Mouse (Mus musculus) hindbrain, postnatal 0 days (tissue): ENCODE results near the gene Nfrkb. TPM values are rescaled to one million over a fixed set of nuclear protein-coding genes. Genes with fewer than 3 reads are reported as not detected.

Experiments used
- ATAC-seq: fragments of 200-750 bp; cut with Nextera tagmentation; 2 replicates; pipeline ENCODE4 v1.8.0; 2017; ENCODE audit warnings: mild to moderate bottlenecking, moderate TSS enrichment, moderate library complexity
- DNase-seq: peaks from one replicate; pipeline ENCODE4 v3.0.0-alpha.2; 2015; ENCODE audit warnings: low spot score
- H3K27ac ChIP-seq: fragments of 300-500 bp; sonication (generic); 2 replicates; pipeline ENCODE4 v1.5.1; 2014; ENCODE audit warnings: mild to moderate bottlenecking
- H3K27me3 ChIP-seq: fragments of 300-500 bp; sonication (generic); 2 replicates; pipeline ENCODE4 v1.6.1; 2014; ENCODE audit warnings: low read length, mixed read lengths; ENCODE audit not compliant: insufficient read depth
- H3K36me3 ChIP-seq: fragments of 300-500 bp; sonication (generic); 2 replicates; pipeline ENCODE4 v1.6.1; 2014; ENCODE audit warnings: low read length, mixed read lengths; ENCODE audit not compliant: insufficient read depth
- H3K4me1 ChIP-seq: fragments of 300-500 bp; sonication (generic); 2 replicates; pipeline ENCODE4 v1.6.1; 2014; ENCODE audit warnings: antibody characterized with exemption, low read length, mixed read lengths; ENCODE audit not compliant: insufficient read depth
- H3K4me2 ChIP-seq: fragments of 300-500 bp; sonication (generic); 2 replicates; pipeline ENCODE4 v1.6.1; 2014; ENCODE audit warnings: low read depth, mild to moderate bottlenecking, low read length, moderate library complexity, mixed read lengths
- H3K4me3 ChIP-seq: fragments of 300-500 bp; sonication (generic); 2 replicates; pipeline ENCODE4 v1.5.1; 2014; ENCODE audit warnings: low read length
- H3K9ac ChIP-seq: fragments of 300-500 bp; sonication (generic); replicated peaks from 2 replicates; pipeline ENCODE4 v1.6.1; 2014; ENCODE audit warnings: mild to moderate bottlenecking, low read length, moderate library complexity, mixed read lengths
- H3K9me3 ChIP-seq: fragments of 300-500 bp; sonication (generic); 2 replicates; pipeline ENCODE4 v1.6.1; 2016; ENCODE audit warnings: low read length, mixed read lengths
- CTCF ChIP-seq: IDR thresholded peaks from 2 replicates; pipeline ENCODE4 v1.5.1; 2016; ENCODE audit warnings: antibody characterized with exemption, control low read depth, low read depth
- WGBS: fragments of 180-500 bp; shearing (Covaris S2); extraction: QIAGEN DNeasy Blood & Tissue Kit; methylation state at CpG from one replicate; pipeline ENCODE4 v1.1.7; 2014; 5-methylcytosine and 5-hydroxymethylcytosine counted together
- polyA plus RNA-seq: library from polyadenylated mRNA; unstranded; fragments of >200 nt; fragmentation: Nextera tagmentation; extraction: Ambion mirVana; gene quantifications from 2 replicates; pipeline ENCODE4 v1.2.1, GENCODE M21; 2015
- total RNA-seq: library from RNA; depleted of rRNA; stranded (reverse); fragments of >200 nt; gene quantifications from 2 replicates; pipeline ENCODE4 v1.2.3, GENCODE M21; 2014

The Nfrkb gene
- total and polyA plus RNA-seq, 2 experiments from 2014 or later: 23.2 to 39.1 TPM

GRCm38 (mm10) chr9:31386368-31387180 is 582 bp downstream of the Nfrkb start:
- Histone ChIP-seq H3K4me1 (peaks cover 11% of the 10 kb centered on the region), H3K9me3 (no peaks in the 10 kb centered on the region)
- ATAC-seq: peak; percentile 83

GRCm38 (mm10) chr9:31387206-31387605 is 1.2 kb downstream of the Nfrkb start:
- H3K4me3 ChIP-seq: peak overlapping the region; percentile 77
- no peak overlapping the region for H3K27ac ChIP-seq
- DNase-seq (no peak), ATAC-seq (no peak)
- H3K4me2 ChIP-seq: peak overlapping the region; percentile 86
- TF ChIP-seq CTCF: no peak
- 95% methylated on average over 5 of the region's 5 CpGs for WGBS
- H3K36me3 ChIP-seq: peaks cover 13% of the 10 kb centered on the region; the same call in 1 of the 2 replicates
- H3K4me1 ChIP-seq: peaks cover 11% of the 10 kb centered on the region
- no peak overlapping the region for H3K9ac ChIP-seq
- H3K9me3 ChIP-seq: no peaks in the 10 kb centered on the region
- H3K27me3 ChIP-seq: no peaks in the 10 kb centered on the region

More at GRCm38 (mm10) chr9:31386368-31387180, 582 bp downstream of the Nfrkb start:
- WGBS: 12% methylated on average over 35 of the region's 44 CpGs
- 0 out of 2 replicates have a peak, but pooled peaks cover 7% of the 10 kb centered on the region for H3K36me3 ChIP-seq
- H3K27ac ChIP-seq: peak overlapping the region; percentile 49; the same call in 1 of the 2 replicates
- peak overlapping the region; percentile 90 for H3K9ac ChIP-seq
- peak overlapping the region; percentile 86 for H3K4me2 ChIP-seq
- no peaks in the 10 kb centered on the region for H3K27me3 ChIP-seq
- H3K4me3 ChIP-seq: peak overlapping the region; percentile 77
- no peak for DNase-seq
- no peak for TF ChIP-seq CTCF

GRCm38 (mm10) chr9:31400441-31400840 is 14.4 kb downstream of the Nfrkb start:
- TF ChIP-seq CTCF: peak; percentile 83

GRCm38 (mm10) chr9:31404311-31404710 is 18.3 kb downstream of the Nfrkb start:
- Histone ChIP-seq H3K9me3 (no peaks in the 10 kb centered on the region), H3K4me3 (no peak overlapping the region), H3K9ac (no peak overlapping the region), H3K27me3 (no peaks in the 10 kb centered on the region), H3K36me3 (peaks cover 73% of the 10 kb centered on the region), H3K4me1 (no peaks in the 10 kb centered on the region), H3K4me2 (no peak overlapping the region), H3K27ac (no peak overlapping the region)
- no peak for DNase-seq
- peak; percentile 16; the same call in 1 of the 2 replicates for TF ChIP-seq CTCF
- 82% methylated on average over 2 of the region's 2 CpGs for WGBS
- no peak for ATAC-seq

More at GRCm38 (mm10) chr9:31400441-31400840, 14.4 kb downstream of the Nfrkb start:
- H3K9ac ChIP-seq: no peak overlapping the region
- no peak for ATAC-seq
- no peaks in the 10 kb centered on the region for H3K4me1 ChIP-seq
- 45% methylated on average over 4 of the region's 4 CpGs for WGBS
- no peak overlapping the region for H3K4me3 ChIP-seq
- DNase-seq: peak; percentile 82
- H3K27ac ChIP-seq: no peak overlapping the region
- H3K9me3 ChIP-seq: no peaks in the 10 kb centered on the region
- no peaks in the 10 kb centered on the region for H3K27me3 ChIP-seq
- peaks cover 79% of the 10 kb centered on the region for H3K36me3 ChIP-seq
- H3K4me2 ChIP-seq: no peak overlapping the region

DNA sequence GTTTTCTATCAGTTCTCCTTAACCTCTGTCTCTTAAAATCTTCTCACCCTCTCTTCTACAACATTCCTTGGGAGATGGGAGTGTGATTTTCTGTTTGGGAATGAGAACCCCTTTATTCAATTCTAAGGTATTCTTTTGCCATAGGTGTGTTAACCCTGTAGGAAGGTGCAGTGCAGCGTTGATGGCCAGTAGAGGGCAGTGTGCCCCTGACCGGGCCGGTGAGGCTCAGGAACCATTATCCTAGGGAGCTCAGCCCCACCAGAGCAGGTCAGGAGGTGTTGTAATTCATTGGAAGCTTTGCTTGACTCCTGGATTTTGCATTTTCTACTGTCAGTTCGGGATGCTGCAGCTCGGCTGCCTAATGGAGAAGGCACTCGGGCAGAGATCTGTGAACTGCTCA is 19.2 kb downstream of the Nfrkb start:
- Histone ChIP-seq H3K4me3 (no peak overlapping the region), H3K9ac (no peak overlapping the region), H3K4me1 (no peaks in the 10 kb centered on the region), H3K36me3 (peaks cover 77% of the 10 kb centered on the region), H3K27ac (no peak overlapping the region), H3K27me3 (no peaks in the 10 kb centered on the region), H3K4me2 (no peak overlapping the region), H3K9me3 (no peaks in the 10 kb centered on the region)
- peak; percentile 37 for DNase-seq
- ATAC-seq: no peak
- WGBS: 65% methylated on average over 6 of the region's 6 CpGs
- TF ChIP-seq CTCF: peak; percentile 69

GRCm38 (mm10) chr9:31412165-31412564 is 26.2 kb downstream of the Nfrkb start:
- no peak for TF ChIP-seq CTCF
- 90% methylated on average over 4 of the region's 4 CpGs for WGBS

GRCm38 (mm10) chr9:31418821-31419220 is 32.8 kb downstream of the Nfrkb start:
- no peak overlapping the region for H3K4me3 ChIP-seq
- DNase-seq (no peak), ATAC-seq (no peak)
- H3K9ac ChIP-seq: no peak overlapping the region
- TF ChIP-seq CTCF: no peak
- no peak overlapping the region for H3K27ac ChIP-seq
- 91% methylated on average over 1 of the region's 1 CpGs for WGBS
- no peaks in the 10 kb centered on the region for H3K27me3 ChIP-seq
- H3K9me3 ChIP-seq: no peaks in the 10 kb centered on the region
- H3K4me1 ChIP-seq: no peaks in the 10 kb centered on the region
- peaks cover 73% of the 10 kb centered on the region for H3K36me3 ChIP-seq
- H3K4me2 ChIP-seq: no peak overlapping the region

More at GRCm38 (mm10) chr9:31412165-31412564, 26.2 kb downstream of the Nfrkb start:
- no peaks in the 10 kb centered on the region for H3K27me3 ChIP-seq
- DNase-seq (no peak), ATAC-seq (no peak)
- H3K4me1 ChIP-seq: no peaks in the 10 kb centered on the region
- H3K9ac ChIP-seq: no peak overlapping the region
- no peak overlapping the region for H3K4me2 ChIP-seq
- no peak overlapping the region for H3K4me3 ChIP-seq
- no peak overlapping the region for H3K27ac ChIP-seq
- no peaks in the 10 kb centered on the region for H3K9me3 ChIP-seq
- peaks cover 78% of the 10 kb centered on the region for H3K36me3 ChIP-seq
